Comparison of ENCODE assay signal across 9 mouse cellular contexts in the genomic region with DNA sequence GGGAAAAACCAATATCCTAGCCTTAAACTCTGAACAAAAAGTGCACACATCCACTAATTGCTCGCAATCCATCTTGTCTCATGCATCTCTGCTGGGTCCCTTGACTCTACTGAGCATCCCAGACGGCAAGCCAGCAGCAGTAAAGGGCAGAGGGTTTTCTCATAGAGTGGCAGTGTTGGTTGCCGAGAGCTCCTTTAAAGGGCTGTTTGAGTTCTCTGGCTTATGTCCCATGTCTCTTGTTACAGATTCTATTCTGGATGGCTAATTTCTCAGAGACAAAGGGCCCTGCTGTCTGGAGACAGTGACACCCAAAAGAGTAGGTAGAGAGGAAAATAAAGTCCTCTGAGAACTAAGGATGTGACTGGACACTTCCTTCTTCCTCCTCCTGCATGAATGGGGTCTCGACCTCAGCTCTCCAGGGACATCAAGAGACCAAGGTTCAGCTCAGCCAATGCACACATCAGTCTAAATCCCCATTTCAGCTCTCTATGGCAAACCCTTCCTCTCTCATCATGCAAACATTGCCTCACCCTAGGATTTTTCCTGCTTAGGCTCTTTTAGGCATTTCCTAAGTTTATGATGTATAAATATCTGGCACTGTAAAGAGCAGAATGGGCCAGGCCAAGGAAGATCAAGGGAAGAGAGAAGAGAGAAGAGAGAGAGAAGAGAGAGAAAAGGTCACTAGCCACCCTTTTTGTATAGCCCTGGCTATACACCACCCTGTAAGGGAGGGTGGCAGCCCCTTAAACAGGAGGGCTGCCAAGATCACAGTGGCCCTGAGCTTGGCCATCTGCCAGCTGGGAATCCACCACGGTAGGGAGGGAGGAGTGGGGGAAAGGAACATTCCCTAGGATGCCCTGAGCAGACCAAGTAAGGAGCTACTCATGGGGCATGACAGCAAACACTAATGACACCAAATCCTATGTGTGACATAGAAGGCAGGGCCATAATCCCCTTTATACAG. TPM values are rescaled to one million over a fixed set of nuclear protein-coding genes. Genes with fewer than 3 reads are reported as not detected.
DNase-seq lines count a peak whose midpoint lies in the region; ATAC-seq and TF ChIP-seq lines count a peak whose summit lies in the region.
"Had no signal": no experiment of that assay in that cellular context is flagged by ENCODE, and none has a peak within 500 bp of the region (broad histone marks: within the 10 kb centered on the region; RNA-seq: fewer than 3 reads in every experiment).

No protein-coding gene starts in this region.

- DNase-seq in gastrocnemius, adult 2 months, result no peak
- DNase-seq in gastrocnemius, postnatal 25 days, result no peak
- peak; percentile 23 for DNase-seq in MN1 (ENCODE audit: low spot score)
- peak; percentile 40 for DNase-seq in limb, embryonic 14.5 days (ENCODE audit: low spot score)
- no peak for DNase-seq in spleen, postnatal 14 days (ENCODE audit: low spot score in 2 of 2)
- DNase-seq in urinary bladder, postnatal 25 days (ENCODE audit: low spot score), result no peak
- no peak for DNase-seq in layer of hippocampus, postnatal 25 days (ENCODE audit: extremely low spot score in 1 of 2, low spot score in 1 of 2)

- peaks cover 37% of the 10 kb centered on the region for H3K4me1 ChIP-seq in forebrain, embryonic 15.5 days
- H3K4me1 ChIP-seq in limb, embryonic 14.5 days (ENCODE audit: control insufficient read depth, insufficient read depth, low read length), result peaks cover 47% of the 10 kb centered on the region

- H3K27ac ChIP-seq in gastrocnemius, adult 2 months, result 0 out of 2 replicates have a peak overlapping the region, but pooled peaks have one; percentile 2
- H3K27ac ChIP-seq in forebrain, embryonic 15.5 days (replicated peaks), result peak overlapping the region; percentile 58
- no peak overlapping the region for H3K27ac ChIP-seq in limb, embryonic 14.5 days (replicated peaks; ENCODE audit: low read depth, low read length)
- H3K27ac ChIP-seq: macrophage had no signal

- no peak overlapping the region for H3K9ac ChIP-seq in forebrain, embryonic 15.5 days (replicated peaks)
- no peak overlapping the region for H3K9ac ChIP-seq in limb, embryonic 14.5 days (ENCODE audit: low read depth, low read length, severe bottlenecking)

- peak; percentile 73 for ATAC-seq in forebrain, embryonic 15.5 days (replicated peaks)
- ATAC-seq in limb, embryonic 14.5 days (ENCODE audit: low FRiP score, low read depth), result 0 out of 2 replicates have a peak, but pooled peaks have one; percentile 14

- no peak overlapping the region for H3K4me3 ChIP-seq in gastrocnemius, adult 2 months
- no peak overlapping the region for H3K4me3 ChIP-seq in forebrain, embryonic 15.5 days
- no peak overlapping the region for H3K4me3 ChIP-seq in limb, embryonic 14.5 days (replicated peaks; ENCODE audit: low read length)

- TF ChIP-seq CTCF in gastrocnemius, adult 2 months (IDR thresholded peaks at IDR 0.05), result no peak

- intact Hi-C loops in gastrocnemius, adult 2 months (cut with DNase I), result no loop called here

- H3K9me3 ChIP-seq in forebrain, embryonic 15.5 days, result no peaks in the 10 kb centered on the region
- H3K9me3 ChIP-seq in limb, embryonic 14.5 days (ENCODE audit: control insufficient read depth, low read length), result no peaks in the 10 kb centered on the region

- H3K36me3 ChIP-seq in forebrain, embryonic 15.5 days, result no peaks in the 10 kb centered on the region
- H3K36me3 ChIP-seq in limb, embryonic 14.5 days (ENCODE audit: control insufficient read depth, insufficient read depth, low read length), result peaks cover 51% of the 10 kb centered on the region

- no peak for TF ChIP-seq POLR2A in limb, embryonic 14.5 days (IDR thresholded peaks at IDR 0.05; ENCODE audit: borderline replicate concordance, extremely low read depth, insufficient read depth, insufficient read length)

- H3K27me3 ChIP-seq in forebrain, embryonic 15.5 days, result no peaks in the 10 kb centered on the region
- no peaks in the 10 kb centered on the region for H3K27me3 ChIP-seq in limb, embryonic 14.5 days (ENCODE audit: control insufficient read depth, insufficient read depth, low read length)

- 30% methylated on average over 5 of the region's 5 CpGs for WGBS in forebrain, embryonic 15.5 days
- 40% methylated on average over 5 of the region's 5 CpGs for WGBS in limb, embryonic 14.5 days

- no peak overlapping the region for H3K4me2 ChIP-seq in forebrain, embryonic 15.5 days (replicated peaks)
- no peak overlapping the region for H3K4me2 ChIP-seq in limb, embryonic 14.5 days (replicated peaks; ENCODE audit: low read depth, low read length, severe bottlenecking)

RNA-seq across cellular contexts. Expression of a gene that starts 30.2 kb away (rescaled TPM):
- under 1 TPM in 1 of 2 experiments, not detected in 1; 0.25 TPM for total RNA-seq in gastrocnemius, adult 2 months (2021)
- under 1 TPM; 0.13 to 0.15 TPM for total RNA-seq in gastrocnemius, postnatal 25 days (2021)
- 7.2 and 9.9 TPM in 2 replicates for polyA plus RNA-seq in forebrain, embryonic 15.5 days (2015; fragmentation: Nextera tagmentation; extraction: Ambion mirVana)
- polyA plus RNA-seq in limb, embryonic 14.5 days (2012; rRNA removed), result 0.58 and 0.69 TPM in 2 replicates
- 0.59 and 0.85 TPM in 2 replicates for polyA plus RNA-seq in limb, embryonic 14.5 days (2014; fragmentation: Nextera tagmentation; extraction: Ambion mirVana)
- 10 to 100 TPM; 71.2 to 81.8 TPM for total RNA-seq in layer of hippocampus, postnatal 25 days (2021)

Comparison
In these comparisons a context has a peak if more than half of its experiments do, and no peak if none do; other contexts are left out.
1. DNase-seq: peak in MN1 (single experiment) and limb, embryonic 14.5 days (single experiment); none in gastrocnemius, adult 2 months (single experiment), gastrocnemius, postnatal 25 days (single experiment), spleen, postnatal 14 days (0 of 2), urinary bladder, postnatal 25 days (single experiment) and layer of hippocampus, postnatal 25 days (0 of 2).
2. RNA of a gene that starts 30.2 kb away (total RNA-seq): 71.2 to 81.8 TPM in layer of hippocampus, postnatal 25 days; 0.25 TPM in gastrocnemius, adult 2 months and 0.13 to 0.15 TPM in gastrocnemius, postnatal 25 days; every median in the first group is over 10 times any median in the second.